Mouse (Mus musculus) intestine, embryonic 16.5 days (tissue): ENCODE results near the gene Sipa1l1. TPM values are rescaled to one million over a fixed set of nuclear protein-coding genes. Genes with fewer than 3 reads are reported as not detected.

Experiments used
- ATAC-seq: fragments of 200-750 bp; cut with Nextera tagmentation; 2 replicates; pipeline ENCODE4 v1.8.0; 2017; ENCODE audit warnings: moderate TSS enrichment, moderate library complexity
- H3K27ac ChIP-seq: fragments of 300-500 bp; sonication (generic); 2 replicates; pipeline ENCODE4 v1.5.1; 2014; ENCODE audit warnings: mild to moderate bottlenecking, low read length
- H3K27me3 ChIP-seq: fragments of 300-500 bp; sonication (generic); replicated peaks from 2 replicates; pipeline ENCODE4 v1.6.1; 2014; ENCODE audit warnings: low read length, control low read depth, mixed read lengths; ENCODE audit not compliant: control insufficient read depth, insufficient read depth
- H3K36me3 ChIP-seq: fragments of 300-500 bp; sonication (generic); 2 replicates; pipeline ENCODE4 v1.6.1; 2014; ENCODE audit warnings: low read length, control low read depth; ENCODE audit not compliant: control insufficient read depth, insufficient read depth
- H3K4me1 ChIP-seq: fragments of 300-500 bp; sonication (generic); 2 replicates; pipeline ENCODE4 v1.6.1; 2014; ENCODE audit warnings: low read length, control low read depth, mixed read lengths; ENCODE audit not compliant: control insufficient read depth, insufficient read depth
- H3K4me2 ChIP-seq: fragments of 300-500 bp; sonication (generic); 2 replicates; pipeline ENCODE4 v1.6.1; 2014; ENCODE audit warnings: low read depth, low read length, control low read depth
- H3K4me3 ChIP-seq: fragments of 300-500 bp; sonication (generic); 2 replicates; pipeline ENCODE4 v1.5.1; 2014; ENCODE audit warnings: mild to moderate bottlenecking, low read length
- H3K9ac ChIP-seq: fragments of 300-500 bp; sonication (generic); 2 replicates; pipeline ENCODE4 v1.6.1; 2014; ENCODE audit warnings: low read depth, low read length
- H3K9me3 ChIP-seq: fragments of 300-500 bp; sonication (generic); 2 replicates; pipeline ENCODE4 v1.6.1; 2016; ENCODE audit warnings: low read length, control low read depth; ENCODE audit not compliant: control insufficient read depth
- WGBS: fragments of 180-500 bp; shearing (Covaris S2); extraction: QIAGEN DNeasy Blood & Tissue Kit; methylation state at CpG from one replicate; pipeline ENCODE4 v1.1.7; 2014; 5-methylcytosine and 5-hydroxymethylcytosine counted together
- polyA plus RNA-seq: library from polyadenylated mRNA; unstranded; fragments of >200 nt; fragmentation: Nextera tagmentation; extraction: Ambion mirVana; gene quantifications from 2 replicates; pipeline ENCODE4 v1.2.1, GENCODE M21; 2015

Gene Sipa1l1
- polyA plus RNA-seq, 1 experiment from 2014 or later: 21.2 TPM

DNA sequence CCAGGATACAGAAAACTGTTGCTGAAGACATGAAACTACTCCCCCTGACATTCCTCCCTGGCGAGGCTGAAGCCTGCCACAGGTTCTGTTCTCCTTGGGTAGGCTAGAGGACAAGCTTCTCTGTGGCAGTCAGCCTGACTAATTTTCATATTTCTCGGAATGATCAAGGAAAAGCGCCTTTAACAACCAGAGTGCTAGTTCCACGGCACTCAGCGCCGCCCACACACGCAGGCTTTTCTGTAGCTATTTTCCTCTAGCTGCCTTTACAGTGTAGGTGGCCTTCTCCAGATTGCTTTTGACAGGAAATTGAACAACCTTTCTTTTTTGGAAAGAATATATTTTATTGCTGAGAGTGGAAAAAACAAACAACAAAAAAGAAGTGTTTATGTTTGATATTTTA lies 62.1 kb downstream of the Sipa1l1 start:
- no peak overlapping the region for H3K9ac ChIP-seq
- 70% methylated on average over 7 of the region's 7 CpGs for WGBS
- H3K9me3 ChIP-seq: no peaks in the 10 kb centered on the region
- no peak overlapping the region for H3K4me3 ChIP-seq
- no peak overlapping the region for H3K4me2 ChIP-seq
- H3K4me1 ChIP-seq: peaks cover 12% of the 10 kb centered on the region
- no peaks in the 10 kb centered on the region for H3K27me3 ChIP-seq
- ATAC-seq: no peak
- no peak overlapping the region for H3K27ac ChIP-seq
- no peaks in the 10 kb centered on the region for H3K36me3 ChIP-seq

DNA sequence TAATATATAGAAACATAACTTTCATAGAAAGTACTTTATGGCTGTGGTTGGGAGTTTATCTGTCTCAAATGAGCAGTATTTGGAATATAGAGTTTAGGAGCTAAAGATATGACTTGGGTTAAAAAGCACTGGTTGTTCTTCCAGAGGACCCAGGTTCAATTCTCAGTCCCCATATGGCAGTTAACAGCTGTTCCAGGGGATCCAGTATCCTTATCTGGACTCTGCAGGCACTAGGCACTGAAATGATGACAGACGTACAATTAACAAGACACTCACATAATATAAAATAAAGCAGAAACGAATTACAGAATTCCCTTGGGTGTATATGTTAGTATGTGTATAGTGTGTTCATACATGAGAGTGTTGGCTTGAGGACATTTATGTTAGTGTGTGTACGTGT lies 64.1 kb downstream of the Sipa1l1 start:
- no peak overlapping the region for H3K9ac ChIP-seq
- H3K27me3 ChIP-seq: no peaks in the 10 kb centered on the region
- H3K4me1 ChIP-seq: peaks cover 12% of the 10 kb centered on the region; the same call in 1 of the 2 replicates
- no peak overlapping the region for H3K4me2 ChIP-seq
- no peak overlapping the region for H3K27ac ChIP-seq
- H3K36me3 ChIP-seq: no peaks in the 10 kb centered on the region
- no peak for ATAC-seq
- H3K4me3 ChIP-seq: no peak overlapping the region
- no peaks in the 10 kb centered on the region for H3K9me3 ChIP-seq
- WGBS: 91% methylated on average over 3 of the region's 3 CpGs

DNA sequence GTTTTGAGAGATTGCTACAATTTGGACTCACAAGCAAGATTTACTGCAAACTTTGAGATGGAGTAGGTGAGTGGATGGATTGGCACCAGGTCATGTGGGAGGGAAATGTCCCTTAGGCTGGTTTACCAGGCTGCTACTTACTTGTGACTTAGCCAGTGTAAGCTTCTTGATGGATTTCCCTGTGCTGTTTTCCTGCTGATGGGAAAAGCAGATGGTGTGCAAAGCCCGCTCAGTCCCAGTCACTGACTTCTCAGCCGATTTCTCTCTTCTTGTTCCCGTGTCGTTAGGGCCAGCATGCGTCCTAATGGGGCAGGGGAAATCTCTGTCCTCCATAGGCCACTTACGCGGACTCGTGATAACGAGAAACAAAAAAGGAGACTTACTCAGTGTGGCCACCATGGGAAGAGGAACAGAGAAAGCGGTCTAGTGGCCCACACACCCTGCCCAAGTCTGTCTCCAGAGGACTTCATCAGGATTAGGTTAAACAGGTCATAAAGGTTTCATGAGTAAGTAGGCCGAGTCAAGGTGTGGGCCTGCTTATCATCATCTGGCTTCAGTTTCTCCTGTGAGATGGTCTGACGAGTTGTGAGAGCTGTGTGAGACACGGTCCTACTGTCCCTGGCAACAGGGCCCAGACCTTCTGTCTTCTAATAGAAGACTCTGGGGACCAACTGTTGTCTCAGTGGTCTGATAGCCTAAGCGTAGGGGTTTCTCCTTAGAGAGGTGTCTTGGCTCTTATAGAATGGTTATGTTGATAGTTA lies 65.5 kb downstream of the Sipa1l1 start:
- Histone ChIP-seq H3K4me2 (no peak overlapping the region), H3K27me3 (no peaks in the 10 kb centered on the region), H3K4me1 (peaks cover 12% of the 10 kb centered on the region; the same call in 1 of the 2 replicates), H3K27ac (no peak overlapping the region), H3K9me3 (no peaks in the 10 kb centered on the region), H3K36me3 (no peaks in the 10 kb centered on the region), H3K4me3 (no peak overlapping the region), H3K9ac (no peak overlapping the region)
- WGBS: 86% methylated on average over 14 of the region's 14 CpGs
- no peak for ATAC-seq

DNA sequence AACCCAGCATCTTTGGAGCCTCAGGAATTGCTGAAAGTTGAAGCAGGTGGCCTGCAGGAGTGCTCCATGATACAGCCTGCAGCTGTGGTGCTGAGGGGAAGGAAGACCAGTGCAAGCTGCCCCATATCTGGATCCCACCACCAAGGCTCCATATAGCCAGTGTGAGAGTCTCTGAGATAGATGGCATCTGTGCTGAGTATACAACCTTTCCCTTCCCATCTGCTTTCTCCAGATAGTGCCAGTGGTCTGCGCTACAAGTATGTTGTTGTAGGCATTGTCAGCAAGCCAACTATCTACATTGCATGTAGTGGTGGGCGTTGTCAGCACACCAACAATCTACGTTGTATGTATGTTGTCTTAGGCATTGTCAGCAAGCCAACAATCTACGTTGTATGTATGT lies 68.0 kb downstream of the Sipa1l1 start:
- no peaks in the 10 kb centered on the region for H3K9me3 ChIP-seq
- no peak for ATAC-seq
- 87% methylated on average over 4 of the region's 4 CpGs for WGBS

DNA sequence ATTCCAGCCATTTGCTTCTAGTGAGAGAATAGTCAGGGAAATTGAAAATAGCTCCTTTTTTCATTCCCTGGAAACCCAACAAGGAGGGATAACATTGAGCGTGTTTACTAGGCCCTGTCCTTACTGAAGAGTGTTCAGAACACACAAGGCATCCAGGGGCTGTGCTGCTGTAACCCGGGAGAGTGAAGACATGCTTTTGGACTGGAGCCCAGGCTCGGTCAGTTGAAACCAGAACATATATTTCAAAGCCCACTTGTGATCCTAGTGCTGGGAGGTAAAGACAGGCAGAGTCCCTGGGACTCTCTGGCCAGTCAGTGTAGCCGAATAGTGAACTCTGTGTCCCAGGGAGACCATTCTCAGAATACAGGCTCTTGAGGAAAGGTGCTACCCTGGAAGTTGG lies 68.8 kb downstream of the Sipa1l1 start:
- 53% methylated on average over 4 of the region's 4 CpGs for WGBS
- Histone ChIP-seq H3K4me1 (0 out of 2 replicates have a peak, but pooled peaks cover 2% of the 10 kb centered on the region), H3K4me2 (no peak overlapping the region), H3K9me3 (no peaks in the 10 kb centered on the region), H3K27me3 (no peaks in the 10 kb centered on the region), H3K27ac (no peak overlapping the region), H3K36me3 (0 out of 2 replicates have a peak, but pooled peaks cover 3% of the 10 kb centered on the region), H3K4me3 (no peak overlapping the region), H3K9ac (no peak overlapping the region)
- no peak for ATAC-seq

More for the DNA sequence above, 68.0 kb downstream of the Sipa1l1 start:
- Histone ChIP-seq H3K27ac (no peak overlapping the region), H3K4me2 (no peak overlapping the region), H3K36me3 (0 out of 2 replicates have a peak, but pooled peaks cover 3% of the 10 kb centered on the region), H3K4me3 (no peak overlapping the region), H3K27me3 (no peaks in the 10 kb centered on the region), H3K9ac (no peak overlapping the region), H3K4me1 (0 out of 2 replicates have a peak, but pooled peaks cover 5% of the 10 kb centered on the region)

DNA sequence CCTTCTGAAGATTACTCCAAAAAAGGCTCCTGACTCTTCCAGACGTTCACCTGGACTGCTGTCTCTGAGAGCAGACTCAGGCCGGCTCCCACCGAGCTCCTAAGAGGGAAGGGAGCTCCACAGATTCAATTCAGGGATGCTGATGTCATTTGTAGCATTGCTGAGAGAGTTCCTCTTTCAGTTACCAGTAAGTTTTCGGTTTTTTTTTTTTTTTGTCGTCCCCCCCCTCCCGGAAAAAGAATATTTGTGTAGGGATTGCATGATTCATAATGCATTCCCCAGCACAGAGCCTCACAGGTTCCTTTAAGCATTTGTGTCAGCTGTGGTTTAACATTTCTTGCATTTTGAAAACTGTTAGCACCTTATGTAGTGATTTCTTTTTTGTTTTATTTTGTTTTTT lies 71.6 kb downstream of the Sipa1l1 start:
- Histone ChIP-seq H3K4me1 (peaks cover 11% of the 10 kb centered on the region; the same call in 1 of the 2 replicates), H3K9me3 (no peaks in the 10 kb centered on the region), H3K27me3 (no peaks in the 10 kb centered on the region), H3K4me2 (no peak overlapping the region), H3K9ac (no peak overlapping the region), H3K27ac (no peak overlapping the region), H3K36me3 (0 out of 2 replicates have a peak, but pooled peaks cover 3% of the 10 kb centered on the region), H3K4me3 (no peak overlapping the region)
- WGBS: 75% methylated on average over 6 of the region's 6 CpGs
- no peak for ATAC-seq

DNA sequence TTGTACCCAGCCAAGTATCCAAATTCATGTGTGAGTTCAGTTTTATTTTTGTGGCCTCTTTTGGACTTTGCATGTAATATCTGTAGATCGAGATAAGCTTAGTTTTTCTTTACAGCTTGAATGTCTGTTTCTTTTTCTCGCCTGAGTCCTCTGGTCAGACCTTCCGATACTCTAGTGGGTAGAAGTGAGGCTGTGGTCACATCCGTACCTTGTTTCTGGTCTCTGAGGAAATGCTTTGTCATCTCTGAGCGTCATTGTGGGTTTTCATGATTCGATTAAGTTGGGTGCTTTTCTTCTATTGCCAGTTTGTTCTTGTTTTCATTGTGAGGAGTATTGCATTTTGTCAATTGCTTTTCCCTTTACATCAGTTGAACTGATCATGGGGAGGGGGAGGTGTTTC lies 76.1 kb downstream of the Sipa1l1 start:
- Histone ChIP-seq H3K27me3 (no peaks in the 10 kb centered on the region), H3K4me1 (peaks cover 19% of the 10 kb centered on the region), H3K4me2 (no peak overlapping the region), H3K9ac (no peak overlapping the region), H3K9me3 (no peaks in the 10 kb centered on the region), H3K27ac (peak overlapping the region; percentile 39; the same call in 1 of the 2 replicates), H3K4me3 (no peak overlapping the region), H3K36me3 (0 out of 2 replicates have a peak, but pooled peaks cover 3% of the 10 kb centered on the region)
- no peak for ATAC-seq
- 76% methylated on average over 6 of the region's 6 CpGs for WGBS

DNA sequence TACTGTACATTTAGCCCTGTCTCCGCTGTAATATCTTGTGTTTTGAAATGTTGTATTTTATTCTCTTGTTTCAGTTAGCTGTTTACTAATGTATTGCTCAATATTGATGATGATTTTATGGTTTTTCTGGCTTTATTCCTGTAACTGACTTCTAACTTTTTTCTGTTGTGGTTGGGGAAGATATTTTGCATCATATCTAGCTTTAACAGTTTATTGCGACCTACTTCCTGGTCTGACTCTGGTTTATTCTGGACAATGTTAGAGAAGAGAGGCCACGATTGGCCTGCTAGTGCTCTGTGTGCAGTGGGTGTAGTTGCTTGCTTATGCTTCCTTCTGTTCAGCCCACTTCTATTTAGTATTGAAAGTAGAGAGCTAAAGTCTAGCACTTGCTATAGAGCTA lies 77.3 kb downstream of the Sipa1l1 start:
- 38% methylated on average over 3 of the region's 3 CpGs for WGBS

DNA sequence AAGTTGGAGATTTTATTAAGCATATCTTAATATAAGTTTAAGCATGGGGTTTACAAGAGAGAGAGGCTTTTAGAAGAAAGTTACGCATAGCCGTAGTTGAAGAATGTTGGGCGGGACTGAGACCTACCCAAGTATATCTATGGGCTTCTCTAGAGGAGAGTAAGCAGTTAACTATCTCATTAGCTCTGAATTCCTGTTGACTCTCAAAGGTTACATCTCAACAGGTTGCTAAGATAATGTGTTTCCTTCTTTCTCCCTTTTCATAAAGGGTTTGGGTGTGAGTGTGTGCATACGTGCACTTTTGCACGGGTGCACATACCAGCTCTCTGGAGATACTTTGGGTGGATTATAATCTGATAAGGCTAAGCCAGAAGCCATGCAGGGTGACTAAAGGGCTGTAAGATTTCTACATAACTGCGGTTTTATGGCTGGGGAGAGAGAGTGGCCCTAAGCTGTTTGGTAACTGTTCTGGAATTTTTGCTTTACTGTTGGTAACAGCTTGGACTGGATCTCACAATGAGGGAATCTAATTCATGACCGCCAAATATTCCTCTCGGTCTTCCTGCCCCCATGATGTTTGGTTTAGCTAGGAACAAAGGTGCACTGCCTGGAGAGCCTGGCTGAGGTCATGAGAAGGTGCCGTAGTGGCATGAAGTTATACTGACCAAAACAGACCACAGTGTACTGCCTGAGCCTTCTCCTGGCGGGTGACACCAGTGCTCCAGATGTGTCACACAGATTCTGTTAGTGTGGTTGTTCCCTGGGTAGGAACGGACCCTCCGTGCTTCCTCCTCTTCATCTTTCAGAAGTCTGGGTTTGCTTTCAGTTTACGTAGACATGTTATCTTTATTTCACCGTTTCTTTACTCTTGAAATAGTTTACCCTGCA lies 78.5 kb downstream of the Sipa1l1 start:
- no peaks in the 10 kb centered on the region for H3K27me3 ChIP-seq
- H3K4me1 ChIP-seq: peaks cover 19% of the 10 kb centered on the region
- no peak overlapping the region for H3K9ac ChIP-seq
- H3K27ac ChIP-seq: peak overlapping the region; percentile 55; the same call in 1 of the 2 replicates
- no peak overlapping the region for H3K4me3 ChIP-seq
- H3K4me2 ChIP-seq: no peak overlapping the region
- H3K36me3 ChIP-seq: no peaks in the 10 kb centered on the region
- WGBS: 71% methylated on average over 14 of the region's 14 CpGs
- ATAC-seq: peak; percentile 89
- no peaks in the 10 kb centered on the region for H3K9me3 ChIP-seq

More for the DNA sequence above, 77.3 kb downstream of the Sipa1l1 start:
- H3K27me3 ChIP-seq: no peaks in the 10 kb centered on the region
- peak; percentile 57 for ATAC-seq
- no peaks in the 10 kb centered on the region for H3K9me3 ChIP-seq
- peak overlapping the region; percentile 55; the same call in 1 of the 2 replicates for H3K27ac ChIP-seq
- H3K4me3 ChIP-seq: no peak overlapping the region
- no peak overlapping the region for H3K4me2 ChIP-seq
- H3K4me1 ChIP-seq: peaks cover 19% of the 10 kb centered on the region
- no peaks in the 10 kb centered on the region for H3K36me3 ChIP-seq
- H3K9ac ChIP-seq: no peak overlapping the region
